Mouse (Mus musculus): ENCODE data around the gene Ttll11. TPM values are rescaled to one million over a fixed set of nuclear protein-coding genes. Genes with fewer than 3 reads are reported as not detected.

Ttll11 gene
- total RNA-seq (2021), result 1 to 10 TPM; 2.2 to 2.7 TPM

- peak; percentile 94 for DNase-seq
Measured at GRCm38 (mm10) chr2:35979644-35980021, at the start of gene Ttll11. Gene Ttll11, minus strand, starts transcription at chr2:35979913.

GRCm38 (mm10) chr2:36023291-36023690 is 43.6 kb upstream of the Ttll11 start:
- peak; percentile 68 for DNase-seq

- DNase-seq, result peak; percentile 89
Measured at GRCm38 (mm10) chr2:36021385-36022159, 41.9 kb upstream of the Ttll11 start.

- peak; percentile 38 for DNase-seq
Measured at GRCm38 (mm10) chr2:36013010-36013409, 33.3 kb upstream of the Ttll11 start.

- peak; percentile 51 for DNase-seq
Measured at GRCm38 (mm10) chr2:36011331-36011825, 31.7 kb upstream of the Ttll11 start.

- no peak for DNase-seq
Measured at GRCm38 (mm10) chr2:36010579-36010978, 30.9 kb upstream of the Ttll11 start.

- DNase-seq, result peak; percentile 84
Measured at GRCm38 (mm10) chr2:36009386-36009785, 29.7 kb upstream of the Ttll11 start.

- peak; percentile 77 for DNase-seq
Measured at GRCm38 (mm10) chr2:36008071-36008470, 28.4 kb upstream of the Ttll11 start.

- no peak for DNase-seq
Measured at GRCm38 (mm10) chr2:36002188-36002587, 22.5 kb upstream of the Ttll11 start.

GRCm38 (mm10) chr2:36000390-36000789 is 20.7 kb upstream of the Ttll11 start:
- DNase-seq, result no peak

GRCm38 (mm10) chr2:35999212-35999611 is 19.5 kb upstream of the Ttll11 start:
- no peak for DNase-seq

- no peak for DNase-seq
Measured at GRCm38 (mm10) chr2:35998416-35998815, 18.7 kb upstream of the Ttll11 start.

GRCm38 (mm10) chr2:35996753-35997152 is 17.0 kb upstream of the Ttll11 start:
- no peak for DNase-seq

- DNase-seq, result peak; percentile 43
Measured at GRCm38 (mm10) chr2:35994303-35994702, 14.6 kb upstream of the Ttll11 start.

GRCm38 (mm10) chr2:35993481-35993880 is 13.8 kb upstream of the Ttll11 start:
- DNase-seq, result no peak

GRCm38 (mm10) chr2:35992259-35992658 is 12.5 kb upstream of the Ttll11 start:
- no peak for DNase-seq

- peak; percentile 78 for DNase-seq
Measured at GRCm38 (mm10) chr2:35983869-35984268, 4.2 kb upstream of the Ttll11 start.

- DNase-seq, result no peak
Measured at GRCm38 (mm10) chr2:35981872-35982271, 2.2 kb upstream of the Ttll11 start.

GRCm38 (mm10) chr2:35978941-35979643 is 621 bp downstream of the Ttll11 start:
- DNase-seq, result peak; percentile 61

- DNase-seq, result no peak
Measured at GRCm38 (mm10) chr2:35978276-35978933, 1.3 kb downstream of the Ttll11 start.

GRCm38 (mm10) chr2:35977749-35978148 is 2.0 kb downstream of the Ttll11 start:
- no peak for DNase-seq

GRCm38 (mm10) chr2:35972259-35973001 is 7.3 kb downstream of the Ttll11 start:
- DNase-seq, result no peak
